Mouse (Mus musculus) megakaryocyte, embryonic 14.5 days (primary cell): Measurements from ENCODE around the gene Aip.

Experiments
- FLI1 ChIP-seq: IDR thresholded peaks from 2 replicates; pipeline ENCODE4 v1.6.1; 2012; ENCODE audit warnings: low read length, inconsistent platforms, mixed read lengths
- GATA1 ChIP-seq: IDR thresholded peaks from 3 replicates; pipeline ENCODE4 v1.6.1; 2012; ENCODE audit warnings: mixed read lengths, low read length, inconsistent platforms, borderline replicate concordance

DNA sequence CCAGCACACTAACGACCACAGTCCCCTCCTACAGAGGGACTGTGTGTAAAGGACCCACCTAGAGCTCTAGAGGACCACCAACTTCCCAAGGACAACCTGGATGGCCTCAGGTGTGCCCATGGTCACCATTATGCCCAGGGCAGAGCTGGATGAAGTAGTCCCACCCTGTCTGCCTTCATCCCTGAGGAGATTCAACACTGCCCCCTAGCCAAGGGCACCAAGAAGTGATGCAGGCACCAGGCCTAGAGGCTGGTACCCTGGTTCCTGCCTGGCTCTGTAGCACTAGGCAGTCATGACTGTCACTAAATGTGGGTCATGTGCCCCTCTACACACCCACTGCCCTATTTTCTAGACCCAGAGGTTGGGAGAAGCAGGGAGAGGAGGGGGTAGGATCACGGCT, 6.1 kb upstream of the Aip start:
- TF ChIP-seq GATA1 (no peak), FLI1 (no peak)
